Mouse (Mus musculus) brain, adult 2 months (tissue): ENCODE results near the gene Cdiptos.

Source experiments
- DNase-seq: peaks from one replicate; pipeline ENCODE4 v3.0.0; 2011; ENCODE audit warnings: low read depth, low spot score

Gene Cdiptos

GRCm38 (mm10) chr7:126976878-126977459 lies 1.1 kb upstream of the Cdiptos start:
- no peak for DNase-seq

- DNase-seq: no peak
These were observed 177 bp downstream of the Cdiptos start, which contains the start of gene Cdipt for GRCm38 (mm10) chr7:126975893-126975949. Gene Cdipt (plus strand): TSS chr7:126975914.

GRCm38 (mm10) chr7:126975493-126975892 lies 405 bp downstream of the Cdiptos start:
- no peak for DNase-seq

GRCm38 (mm10) chr7:126967361-126967760 lies 8.5 kb downstream of the Cdiptos start:
- no peak for DNase-seq

- peak; percentile 80 for DNase-seq
These were observed 10.3 kb downstream of the Cdiptos start for GRCm38 (mm10) chr7:126965568-126965967.

- DNase-seq: no peak
These were observed 12.2 kb downstream of the Cdiptos start for GRCm38 (mm10) chr7:126963548-126964286.

GRCm38 (mm10) chr7:126961965-126962364 lies 13.9 kb downstream of the Cdiptos start:
- no peak for DNase-seq

- DNase-seq: peak; percentile 67
These were observed 14.8 kb downstream of the Cdiptos start for GRCm38 (mm10) chr7:126961095-126961494.

- DNase-seq: no peak
These were observed 16.1 kb downstream of the Cdiptos start for GRCm38 (mm10) chr7:126959780-126960179.

- no peak for DNase-seq
These were observed 20.8 kb downstream of the Cdiptos start for GRCm38 (mm10) chr7:126955125-126955524.

GRCm38 (mm10) chr7:126952646-126953045 lies 23.3 kb downstream of the Cdiptos start:
- DNase-seq: no peak

- no peak for DNase-seq
These were observed 24.2 kb downstream of the Cdiptos start for GRCm38 (mm10) chr7:126951741-126952140.

GRCm38 (mm10) chr7:126950647-126951615 lies 25.0 kb downstream of the Cdiptos start:
- DNase-seq: peak; percentile 64

GRCm38 (mm10) chr7:126949793-126950646 lies 25.9 kb downstream of the Cdiptos start, which contains the start of gene Sez6l2:
Gene Sez6l2 (plus strand): TSS chr7:126950563.
- peak; percentile 98 for DNase-seq

GRCm38 (mm10) chr7:126949403-126949792 lies 26.5 kb downstream of the Cdiptos start, which contains the start of gene Asphd1:
Gene Asphd1 (minus strand): TSS chr7:126949582.
- peak; percentile 80 for DNase-seq

- no peak for DNase-seq
These were observed 27.3 kb downstream of the Cdiptos start for GRCm38 (mm10) chr7:126948626-126949025.

GRCm38 (mm10) chr7:126946530-126946929 lies 29.4 kb downstream of the Cdiptos start:
- DNase-seq: peak; percentile 72

GRCm38 (mm10) chr7:126941801-126942200 lies 34.1 kb downstream of the Cdiptos start:
- peak; percentile 91 for DNase-seq

- DNase-seq: peak; percentile 66
These were observed 34.7 kb downstream of the Cdiptos start for GRCm38 (mm10) chr7:126941171-126941570.

GRCm38 (mm10) chr7:126932652-126933051 lies 43.2 kb downstream of the Cdiptos start:
- DNase-seq: no peak

- no peak for DNase-seq
These were observed 46.9 kb downstream of the Cdiptos start for GRCm38 (mm10) chr7:126929046-126929445.
